Mouse (Mus musculus): ENCODE results near the gene Trp53. TPM values are rescaled to one million over a fixed set of nuclear protein-coding genes. Genes with fewer than 3 reads are reported as not detected.

Gene Trp53
- polyA plus RNA-seq, 1 experiment from 2014 or later = 169 TPM

DNA sequence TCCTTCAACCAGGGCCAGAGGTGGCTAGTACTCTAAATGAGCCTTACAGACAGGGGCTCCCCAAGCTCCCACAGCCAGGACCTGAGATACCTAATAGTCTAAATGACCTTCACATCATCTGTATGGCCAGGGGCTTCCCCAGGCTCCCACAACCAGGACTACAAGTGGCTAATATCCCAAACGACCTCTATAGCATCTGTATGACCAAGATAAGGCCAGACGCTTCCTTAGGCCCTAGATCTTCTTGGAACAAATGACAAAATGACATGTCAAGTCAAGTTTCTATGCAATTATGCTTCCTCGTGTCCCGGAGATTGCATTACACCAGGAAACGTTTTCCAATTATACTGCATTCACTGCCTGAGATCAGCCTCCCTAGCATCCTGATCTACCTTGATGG, 3.9 kb upstream of the Trp53 start:
- Histone ChIP-seq H3K36me3 (ENCODE audit: control insufficient read depth, insufficient read depth, low read length) (no peaks in the 10 kb centered on the region), H3K4me3 (ENCODE audit: low read depth, low read length) (no peak overlapping the region), H3K27ac (ENCODE audit: low read depth, low read length) (no peak overlapping the region), H3K4me1 (ENCODE audit: control insufficient read depth, insufficient read depth, low read length) (peaks cover 14% of the 10 kb centered on the region), H3K9ac (ENCODE audit: low read length) (no peak overlapping the region), H3K27me3 (ENCODE audit: control insufficient read depth, insufficient read depth, low read length) (no peaks in the 10 kb centered on the region), H3K9me3 (ENCODE audit: control insufficient read depth, low read length) (no peaks in the 10 kb centered on the region), H3K4me2 (ENCODE audit: low read depth) (no peak overlapping the region)
- ATAC-seq (ENCODE audit: insufficient read depth, low FRiP score, low TSS enrichment) (no peak), DNase-seq (ENCODE audit: low spot score) (no peak)
- WGBS = 81% methylated on average over 5 of the region's 5 CpGs

DNA sequence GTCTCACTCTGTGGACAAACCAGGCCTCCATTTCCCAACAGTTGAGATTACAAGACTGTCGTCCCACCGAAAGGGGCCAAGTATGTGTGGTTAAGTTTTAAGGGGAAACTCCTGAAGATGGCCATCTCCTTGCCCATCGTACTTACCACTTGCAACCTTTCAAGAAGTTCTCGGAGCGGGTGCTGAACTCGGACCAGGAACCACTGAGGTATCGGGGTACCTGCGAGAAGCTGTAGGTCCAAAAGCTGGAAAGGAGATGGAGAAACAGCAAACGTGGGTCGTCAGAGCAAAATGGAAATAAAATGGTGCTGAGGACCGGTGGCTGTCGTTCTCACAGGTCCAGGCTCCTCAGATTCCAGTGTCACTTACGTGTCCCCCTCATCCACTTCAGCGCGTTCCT, 1.9 kb upstream of the Trp53 start:
- WGBS = 17% methylated on average over 15 of the region's 15 CpGs

DNA sequence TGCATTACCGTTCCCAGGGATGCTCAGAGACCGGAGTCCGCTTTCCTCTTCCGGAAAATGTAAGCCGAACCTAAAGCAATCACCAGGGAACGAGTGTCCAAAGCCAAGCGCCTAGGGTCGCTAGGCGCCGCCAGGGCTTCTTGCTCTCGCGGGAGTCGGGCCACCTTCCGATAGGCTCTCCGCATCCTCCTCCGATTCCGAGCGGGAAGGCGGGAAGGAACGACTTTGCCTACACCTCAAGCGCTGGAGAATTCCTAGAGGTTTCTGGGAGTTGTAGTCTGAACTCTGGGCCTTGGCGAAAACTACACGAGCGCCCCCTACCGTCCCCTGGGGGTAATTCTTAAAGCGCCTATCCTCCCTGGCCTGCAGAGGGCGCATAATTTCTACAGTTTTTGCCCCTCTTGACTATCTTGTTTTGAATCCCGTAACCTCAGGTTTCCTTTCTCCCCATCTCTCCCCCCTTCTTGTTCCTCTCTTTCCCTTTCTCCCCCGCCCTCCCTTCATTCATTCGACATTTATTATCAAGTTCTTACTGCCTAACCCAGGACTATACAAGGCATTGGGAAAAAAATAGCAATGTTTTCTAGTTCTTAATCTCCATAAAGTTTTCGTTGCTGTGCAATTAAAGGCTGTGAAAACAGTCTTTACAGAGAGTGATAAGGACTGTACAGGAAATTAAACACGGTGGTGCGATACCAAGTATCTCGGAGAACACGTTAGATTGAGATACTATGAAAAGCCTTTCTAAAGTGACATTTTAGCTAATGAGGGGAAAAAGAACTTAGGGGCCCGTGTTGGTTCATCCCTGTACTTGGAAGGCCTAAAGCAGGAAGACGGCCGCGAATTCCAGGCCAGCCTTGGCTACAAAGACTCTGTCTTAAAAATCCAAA, 786 bp upstream of the Trp53 start:
- WGBS = 3% methylated on average over 39 of the region's 39 CpGs
- no peaks in the 10 kb centered on the region for H3K27me3 ChIP-seq (ENCODE audit: control insufficient read depth, insufficient read depth, low read length)
- peak overlapping the region; percentile 71 for H3K4me3 ChIP-seq (ENCODE audit: low read depth, low read length)
- H3K4me2 ChIP-seq (ENCODE audit: low read depth) = peak overlapping the region; percentile 72
- peak overlapping the region; percentile 61 for H3K27ac ChIP-seq (ENCODE audit: low read depth, low read length)
- H3K36me3 ChIP-seq (ENCODE audit: control insufficient read depth, insufficient read depth, low read length) = no peaks in the 10 kb centered on the region
- DNase-seq (ENCODE audit: low spot score) = peak; percentile 97
- no peaks in the 10 kb centered on the region for H3K9me3 ChIP-seq (ENCODE audit: control insufficient read depth, low read length)
- ATAC-seq (ENCODE audit: insufficient read depth, low FRiP score, low TSS enrichment) = peak; percentile 82
- H3K4me1 ChIP-seq (ENCODE audit: control insufficient read depth, insufficient read depth, low read length) = peaks cover 18% of the 10 kb centered on the region
- H3K9ac ChIP-seq (ENCODE audit: low read length) = peak overlapping the region; percentile 85

More for the DNA sequence above, 1.9 kb upstream of the Trp53 start:
- ATAC-seq (ENCODE audit: insufficient read depth, low FRiP score, low TSS enrichment) (no peak), DNase-seq (ENCODE audit: low spot score) (no peak)
- Histone ChIP-seq H3K27me3 (ENCODE audit: control insufficient read depth, insufficient read depth, low read length) (no peaks in the 10 kb centered on the region), H3K36me3 (ENCODE audit: control insufficient read depth, insufficient read depth, low read length) (no peaks in the 10 kb centered on the region), H3K4me3 (ENCODE audit: low read depth, low read length) (peak overlapping the region; percentile 71), H3K27ac (ENCODE audit: low read depth, low read length) (no peak overlapping the region), H3K9me3 (ENCODE audit: control insufficient read depth, low read length) (no peaks in the 10 kb centered on the region), H3K4me2 (ENCODE audit: low read depth) (peak overlapping the region; percentile 72), H3K4me1 (ENCODE audit: control insufficient read depth, insufficient read depth, low read length) (peaks cover 18% of the 10 kb centered on the region), H3K9ac (ENCODE audit: low read length) (peak overlapping the region; percentile 85)

DNA sequence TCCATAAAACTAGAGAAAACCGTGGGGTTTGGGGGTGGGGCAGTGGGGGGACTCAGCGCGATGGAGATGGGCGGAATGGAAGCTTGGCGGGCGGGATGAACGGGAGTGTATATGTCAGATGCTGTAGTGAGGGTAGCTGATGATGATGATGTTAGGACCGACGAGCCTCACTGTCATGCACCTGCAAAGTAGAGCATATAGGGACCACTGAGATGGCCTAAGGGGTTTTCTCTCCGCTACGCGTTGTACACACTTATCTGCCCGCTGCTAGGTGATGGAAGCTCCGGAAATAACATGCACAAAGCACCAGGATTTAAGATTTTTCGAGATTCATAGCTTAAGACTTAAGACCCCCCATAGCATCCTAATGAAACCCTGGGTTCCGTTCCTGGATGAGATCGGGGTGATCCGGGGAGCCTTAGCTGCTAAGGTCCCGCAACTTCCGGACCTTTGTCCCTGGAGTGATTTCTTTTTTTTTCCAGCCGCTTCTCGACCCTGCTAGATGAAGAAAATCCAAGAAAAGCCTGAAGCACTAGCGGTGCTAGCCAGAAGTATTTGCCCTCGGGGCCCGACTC, 500 bp downstream of the Trp53 start:
- no peaks in the 10 kb centered on the region for H3K36me3 ChIP-seq (ENCODE audit: control insufficient read depth, insufficient read depth, low read length)
- H3K4me2 ChIP-seq (ENCODE audit: low read depth) = peak overlapping the region; percentile 72
- H3K9me3 ChIP-seq (ENCODE audit: control insufficient read depth, low read length) = no peaks in the 10 kb centered on the region
- ATAC-seq (ENCODE audit: insufficient read depth, low FRiP score, low TSS enrichment) (peak; percentile 46), DNase-seq (ENCODE audit: low spot score) (no peak)
- peaks cover 18% of the 10 kb centered on the region for H3K4me1 ChIP-seq (ENCODE audit: control insufficient read depth, insufficient read depth, low read length)
- peak overlapping the region; percentile 92 for H3K27ac ChIP-seq (ENCODE audit: low read depth, low read length)
- peak overlapping the region; percentile 71 for H3K4me3 ChIP-seq (ENCODE audit: low read depth, low read length)
- peak overlapping the region; percentile 88 for H3K9ac ChIP-seq (ENCODE audit: low read length)
- no peaks in the 10 kb centered on the region for H3K27me3 ChIP-seq (ENCODE audit: control insufficient read depth, insufficient read depth, low read length)
- WGBS = under 1% methylated on average over 25 of the region's 25 CpGs

DNA sequence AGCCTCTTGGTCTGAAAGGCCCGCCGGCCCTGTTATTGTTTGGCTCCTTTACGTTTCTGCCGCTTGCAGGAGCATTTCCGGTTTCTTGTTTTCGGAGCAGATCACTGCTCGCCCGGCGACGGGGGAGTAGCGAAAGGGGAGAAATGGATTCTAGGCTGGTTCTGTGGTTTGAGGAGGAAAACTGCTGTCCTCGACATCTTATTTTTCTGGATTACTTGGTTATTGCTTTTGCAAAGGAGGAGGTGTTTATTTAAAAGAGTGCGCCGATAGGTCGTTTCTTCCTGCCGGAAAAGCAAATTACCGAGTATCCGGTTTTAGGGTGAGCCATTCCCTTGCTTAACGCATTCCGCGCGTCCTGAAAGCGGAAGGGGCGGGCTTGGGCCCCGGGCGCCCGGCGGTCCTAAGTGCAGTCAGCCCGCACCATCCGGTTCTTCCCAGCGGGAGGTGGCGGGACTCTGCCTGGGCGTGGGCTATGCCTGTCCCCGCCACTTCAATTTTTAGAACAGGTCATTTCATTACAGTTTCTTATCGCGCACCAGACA, 1.1 kb downstream of the Trp53 start:
- Histone ChIP-seq H3K9me3 (ENCODE audit: control insufficient read depth, low read length) (no peaks in the 10 kb centered on the region), H3K27me3 (ENCODE audit: control insufficient read depth, insufficient read depth, low read length) (no peaks in the 10 kb centered on the region), H3K36me3 (ENCODE audit: control insufficient read depth, insufficient read depth, low read length) (no peaks in the 10 kb centered on the region), H3K4me1 (ENCODE audit: control insufficient read depth, insufficient read depth, low read length) (peaks cover 18% of the 10 kb centered on the region), H3K4me2 (ENCODE audit: low read depth) (peak overlapping the region; percentile 72), H3K9ac (ENCODE audit: low read length) (peak overlapping the region; percentile 88), H3K27ac (ENCODE audit: low read depth, low read length) (peak overlapping the region; percentile 92), H3K4me3 (ENCODE audit: low read depth, low read length) (peak overlapping the region; percentile 71)
- peak; percentile 97 for DNase-seq (ENCODE audit: low spot score)
- ATAC-seq (ENCODE audit: insufficient read depth, low FRiP score, low TSS enrichment) = peak; percentile 77
- WGBS = under 1% methylated on average over 36 of the region's 36 CpGs

DNA sequence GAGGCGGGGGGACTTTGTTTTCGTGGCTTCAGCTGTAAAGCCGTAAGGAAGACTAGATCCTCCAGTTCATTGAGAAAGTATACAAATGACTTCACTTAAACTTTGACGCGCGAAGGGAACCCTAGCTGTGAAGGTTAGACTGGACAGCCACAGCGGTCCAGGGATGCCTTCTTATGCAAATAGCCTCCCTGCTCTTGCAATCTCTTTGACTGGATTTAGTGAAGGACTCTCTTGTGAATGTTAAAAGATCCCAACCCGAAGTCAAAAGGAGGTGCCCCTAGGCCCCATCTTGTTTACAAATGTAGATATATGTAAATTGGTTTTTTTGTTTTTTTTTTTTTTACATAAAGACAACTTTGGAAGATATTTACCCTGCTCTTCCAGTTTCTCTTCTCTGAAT, 1.7 kb downstream of the Trp53 start:
- ATAC-seq (ENCODE audit: insufficient read depth, low FRiP score, low TSS enrichment) (no peak), DNase-seq (ENCODE audit: low spot score) (no peak)
- Histone ChIP-seq H3K36me3 (ENCODE audit: control insufficient read depth, insufficient read depth, low read length) (no peaks in the 10 kb centered on the region), H3K9ac (ENCODE audit: low read length) (peak overlapping the region; percentile 88), H3K4me1 (ENCODE audit: control insufficient read depth, insufficient read depth, low read length) (peaks cover 17% of the 10 kb centered on the region), H3K4me3 (ENCODE audit: low read depth, low read length) (peak overlapping the region; percentile 71), H3K27me3 (ENCODE audit: control insufficient read depth, insufficient read depth, low read length) (no peaks in the 10 kb centered on the region), H3K4me2 (ENCODE audit: low read depth) (peak overlapping the region; percentile 72), H3K27ac (ENCODE audit: low read depth, low read length) (peak overlapping the region; percentile 92), H3K9me3 (ENCODE audit: control insufficient read depth, low read length) (no peaks in the 10 kb centered on the region)
- WGBS = 2% methylated on average over 8 of the region's 8 CpGs

DNA sequence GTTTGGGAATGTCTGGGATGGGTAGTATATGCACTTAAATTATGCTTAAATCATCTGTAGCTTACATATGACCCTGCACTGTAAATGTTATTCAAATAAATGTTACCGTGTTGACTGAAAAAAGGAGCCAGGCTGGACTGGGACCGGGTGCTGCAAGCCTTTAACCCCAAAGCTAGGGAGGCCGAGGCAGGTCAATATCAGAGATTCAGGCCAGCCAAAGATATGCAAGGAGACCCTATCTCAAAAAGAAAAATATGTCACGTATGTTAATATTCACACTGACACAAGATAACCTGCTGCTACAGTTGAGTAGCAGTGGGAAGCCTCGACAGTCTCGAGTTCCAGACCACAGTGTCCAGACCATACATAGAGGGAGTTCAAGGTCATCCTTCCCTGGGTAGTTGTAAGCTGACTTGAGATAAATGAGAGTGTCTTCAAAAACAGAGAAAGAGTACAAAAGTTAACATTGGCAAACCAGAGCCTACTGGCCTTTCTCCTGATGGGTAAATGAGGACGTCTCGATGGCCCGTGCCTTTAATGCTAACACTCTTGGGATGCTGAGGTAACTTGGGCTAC, 2.2 kb downstream of the Trp53 start:
- peak overlapping the region; percentile 72 for H3K4me2 ChIP-seq (ENCODE audit: low read depth)
- H3K4me3 ChIP-seq (ENCODE audit: low read depth, low read length) = peak overlapping the region; percentile 71
- WGBS = 63% methylated on average over 9 of the region's 9 CpGs
- no peak overlapping the region; the same call in 1 of the 2 replicates for H3K9ac ChIP-seq (ENCODE audit: low read length)
- DNase-seq (ENCODE audit: low spot score) (no peak), ATAC-seq (ENCODE audit: insufficient read depth, low FRiP score, low TSS enrichment) (no peak)
- no peak overlapping the region for H3K27ac ChIP-seq (ENCODE audit: low read depth, low read length)
- H3K27me3 ChIP-seq (ENCODE audit: control insufficient read depth, insufficient read depth, low read length) = no peaks in the 10 kb centered on the region
- H3K36me3 ChIP-seq (ENCODE audit: control insufficient read depth, insufficient read depth, low read length) = peaks cover 2% of the 10 kb centered on the region; the same call in 1 of the 2 replicates
- no peaks in the 10 kb centered on the region for H3K9me3 ChIP-seq (ENCODE audit: control insufficient read depth, low read length)
- H3K4me1 ChIP-seq (ENCODE audit: control insufficient read depth, insufficient read depth, low read length) = peaks cover 12% of the 10 kb centered on the region

DNA sequence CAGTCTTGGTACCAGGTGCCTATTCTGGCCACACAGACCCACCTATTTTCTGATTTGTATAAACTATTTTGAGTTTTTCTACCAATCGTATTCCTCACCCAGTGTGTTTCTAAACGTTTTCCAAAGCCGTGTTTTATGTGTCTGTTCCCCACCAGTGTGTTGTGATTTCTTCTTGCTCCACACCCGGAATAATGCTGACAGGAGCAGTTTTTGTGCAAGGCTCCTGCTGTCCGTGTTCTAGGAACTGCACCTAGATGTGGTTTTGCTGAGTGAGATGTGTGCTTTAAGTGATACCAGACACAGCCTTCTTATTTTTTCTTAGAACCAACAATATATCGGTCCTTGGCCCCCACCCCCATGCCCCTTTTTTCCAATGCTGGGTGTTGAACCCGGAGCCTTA, 3.8 kb downstream of the Trp53 start:
- H3K9ac ChIP-seq (ENCODE audit: low read length) = no peak overlapping the region
- no peaks in the 10 kb centered on the region for H3K9me3 ChIP-seq (ENCODE audit: control insufficient read depth, low read length)
- H3K27ac ChIP-seq (ENCODE audit: low read depth, low read length) = no peak overlapping the region
- no peaks in the 10 kb centered on the region for H3K27me3 ChIP-seq (ENCODE audit: control insufficient read depth, insufficient read depth, low read length)
- peaks cover 7% of the 10 kb centered on the region; the same call in 1 of the 2 replicates for H3K4me1 ChIP-seq (ENCODE audit: control insufficient read depth, insufficient read depth, low read length)
- ATAC-seq (ENCODE audit: insufficient read depth, low FRiP score, low TSS enrichment) = no peak
- no peak overlapping the region for H3K4me2 ChIP-seq (ENCODE audit: low read depth)
- no peak overlapping the region for H3K4me3 ChIP-seq (ENCODE audit: low read depth, low read length)
- 90% methylated on average over 7 of the region's 7 CpGs for WGBS
- peaks cover 14% of the 10 kb centered on the region for H3K36me3 ChIP-seq (ENCODE audit: control insufficient read depth, insufficient read depth, low read length)
- DNase-seq (ENCODE audit: low spot score) = no peak

Data from neural tube, embryonic 11.5 days (tissue).